Mouse (Mus musculus) urinary bladder, postnatal 4 days (tissue): ENCODE results near the gene Pi16.

ENCODE experiments used
- DNase-seq, 2 experiments: peaks; one replicate each; pipeline ENCODE4 v3.0.0; 2021 to 2022; ENCODE audit warnings: low spot score in 2 of 2

Pi16 gene

DNA sequence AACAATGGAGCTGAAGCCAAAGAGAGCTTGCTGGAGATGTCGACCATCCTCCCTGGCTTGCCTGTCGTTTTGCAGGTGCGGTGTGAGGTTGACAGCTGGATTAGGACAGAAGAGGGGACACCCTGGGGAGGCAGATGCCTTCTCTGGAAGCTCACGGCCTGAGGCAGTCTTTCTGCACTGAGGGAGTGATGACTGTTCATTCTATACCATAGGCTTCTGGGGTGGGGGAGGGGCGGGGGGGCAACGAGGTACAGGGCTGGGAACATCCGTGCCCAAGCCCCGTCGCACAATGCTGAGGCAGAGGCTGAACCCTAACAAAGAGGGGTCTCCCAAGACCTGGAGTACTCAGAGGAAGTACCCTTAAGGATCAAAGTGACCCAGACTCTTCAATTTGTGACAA lies 39.4 kb downstream of the Pi16 start:
- DNase-seq: no peak

DNA sequence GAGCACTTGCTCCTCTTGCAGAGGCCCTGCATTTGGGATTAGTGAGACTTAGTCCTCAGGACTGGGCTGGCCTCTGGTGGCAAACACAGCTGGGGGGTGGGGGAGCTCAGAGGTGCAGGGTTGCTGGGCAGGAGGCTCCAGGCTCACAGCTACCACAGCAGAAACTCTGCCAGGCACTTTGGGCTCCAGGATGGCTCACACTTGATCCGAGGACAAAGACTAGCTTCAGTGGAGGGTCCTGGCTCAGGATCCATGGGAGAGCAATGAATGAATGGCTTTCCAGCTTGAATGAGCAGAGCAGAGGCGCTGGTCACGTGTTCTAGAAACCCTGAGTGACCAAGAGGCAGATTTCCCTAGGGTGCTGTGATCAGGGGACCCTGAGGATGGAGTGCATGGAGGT lies 41.4 kb downstream of the Pi16 start:
- no peak for DNase-seq

DNA sequence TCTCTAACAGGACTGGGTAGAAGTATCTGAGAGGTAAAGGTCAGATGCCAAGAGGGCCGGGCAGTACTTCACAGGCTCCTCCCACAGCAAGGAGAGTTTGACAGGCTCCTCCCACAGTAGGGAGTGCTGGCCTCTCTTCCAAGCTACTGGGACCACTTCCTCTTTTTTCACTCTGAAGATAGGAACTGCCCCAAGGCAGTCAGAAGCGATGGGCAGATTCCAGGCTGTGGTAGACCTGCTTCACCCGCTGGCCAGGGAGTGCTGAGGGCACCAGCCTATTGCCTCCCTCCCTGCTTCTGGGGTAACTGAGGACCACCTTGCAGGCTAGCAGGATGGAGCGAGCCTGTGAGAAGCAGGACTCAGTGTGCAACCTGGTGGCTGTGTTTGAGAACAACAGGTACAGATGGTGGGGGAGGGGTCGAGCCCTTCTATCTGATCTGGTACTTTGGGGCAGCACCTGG lies 43.3 kb downstream of the Pi16 start, which contains the start of gene Fgd2:
Fgd2 (plus strand) TSS at position 154 of the 461 bp plus-strand sequence.
- no peak for DNase-seq

DNA sequence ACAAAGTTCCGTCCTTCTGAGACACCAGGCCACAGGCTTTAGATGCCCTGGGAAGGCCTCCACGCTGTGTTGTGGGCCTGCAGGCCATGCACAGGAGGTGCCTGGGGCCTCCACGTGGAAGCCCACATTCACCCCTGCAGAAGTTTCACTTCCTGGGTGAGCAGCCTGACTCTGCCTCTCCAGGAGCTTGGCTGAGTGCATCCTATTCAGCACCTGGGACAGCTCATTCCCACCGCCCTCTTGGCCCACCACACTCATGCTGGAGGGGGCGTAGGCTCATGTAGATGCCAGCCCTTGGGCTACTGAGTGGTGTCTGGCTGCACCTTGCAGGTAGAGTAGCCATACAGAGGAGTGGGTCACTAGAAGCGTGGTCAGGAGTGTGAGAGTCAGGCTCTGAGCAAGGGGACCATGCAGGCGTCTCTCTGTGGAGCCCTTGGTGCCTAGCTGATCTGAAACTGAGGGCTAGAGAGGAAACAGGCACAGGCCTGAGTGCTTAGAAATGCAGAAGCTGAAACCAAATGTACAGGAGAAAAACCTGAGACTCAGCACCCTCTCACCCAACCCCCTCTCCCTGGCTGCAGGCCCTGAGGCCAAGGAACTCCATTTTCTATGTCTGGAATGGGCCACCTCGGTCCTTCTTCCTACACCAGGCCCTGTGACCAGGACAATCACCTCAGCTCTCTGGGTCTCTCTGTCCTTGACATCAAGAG lies 44.7 kb downstream of the Pi16 start:
- DNase-seq: no peak

DNA sequence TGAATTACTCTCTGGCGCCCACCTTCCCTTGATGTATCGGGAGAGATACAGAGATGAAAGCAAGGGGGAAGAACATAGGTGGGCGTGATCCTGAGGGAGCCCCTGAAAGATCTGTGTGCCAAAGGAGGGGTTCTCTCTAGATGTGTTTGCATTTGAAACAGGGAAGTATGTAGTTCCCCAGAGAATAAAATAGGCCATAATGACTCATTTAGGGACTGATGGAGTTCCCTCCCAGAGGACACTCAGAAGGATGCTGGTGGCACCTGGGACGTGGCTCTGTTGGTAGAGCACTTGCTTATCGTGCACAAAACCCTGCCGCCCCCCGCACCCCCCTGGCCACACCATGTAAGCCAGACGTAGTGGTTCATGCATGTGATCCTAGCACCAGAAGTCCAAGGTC lies 45.6 kb downstream of the Pi16 start:
- DNase-seq: no peak

DNA sequence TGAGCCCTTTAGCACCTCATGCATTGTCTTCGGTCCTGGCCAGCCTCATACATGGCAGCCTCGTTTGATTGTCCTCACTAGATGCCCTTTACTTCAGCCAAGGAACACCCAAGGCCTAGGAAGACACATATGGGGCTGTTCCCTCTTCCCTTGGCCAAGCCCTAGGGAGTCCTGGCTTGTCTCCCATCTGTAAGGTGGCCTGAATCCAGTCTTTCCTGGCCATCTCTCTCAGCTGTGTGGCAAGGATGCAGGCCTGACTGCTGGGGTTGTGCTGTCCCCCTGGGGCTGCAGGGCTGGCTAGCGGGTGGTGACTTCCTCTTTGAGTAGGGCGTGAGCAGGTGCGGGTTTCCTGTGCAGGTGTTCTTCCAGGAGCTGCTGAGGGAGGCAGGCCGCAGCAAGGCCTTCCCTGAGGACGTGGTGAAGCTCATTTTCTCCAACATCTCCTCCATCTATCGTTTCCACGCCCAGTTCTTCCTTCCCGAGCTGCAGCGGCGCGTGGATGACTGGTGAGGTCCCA lies 47.7 kb downstream of the Pi16 start:
- DNase-seq: no peak

DNA sequence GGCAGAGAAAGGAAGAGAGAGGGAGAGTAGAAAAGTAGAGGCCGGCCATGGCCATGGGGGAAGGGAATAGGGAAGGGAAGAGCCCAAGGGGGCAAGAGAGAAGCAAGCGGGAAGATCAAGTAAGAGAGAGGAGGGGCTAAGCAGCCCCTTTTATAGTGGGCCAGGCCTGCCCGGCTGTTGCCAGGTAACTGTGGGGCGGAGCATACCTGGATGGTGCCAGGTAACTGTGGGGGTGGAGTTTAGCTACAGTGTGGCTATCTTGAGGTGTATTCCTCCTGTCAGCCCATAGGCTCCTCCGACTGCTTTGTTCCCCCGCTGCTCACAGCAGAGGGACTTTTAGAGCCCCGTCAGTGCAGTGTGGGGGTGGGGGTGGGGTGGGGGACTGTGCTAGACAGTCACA lies 51.2 kb downstream of the Pi16 start:
- DNase-seq: no peak

DNA sequence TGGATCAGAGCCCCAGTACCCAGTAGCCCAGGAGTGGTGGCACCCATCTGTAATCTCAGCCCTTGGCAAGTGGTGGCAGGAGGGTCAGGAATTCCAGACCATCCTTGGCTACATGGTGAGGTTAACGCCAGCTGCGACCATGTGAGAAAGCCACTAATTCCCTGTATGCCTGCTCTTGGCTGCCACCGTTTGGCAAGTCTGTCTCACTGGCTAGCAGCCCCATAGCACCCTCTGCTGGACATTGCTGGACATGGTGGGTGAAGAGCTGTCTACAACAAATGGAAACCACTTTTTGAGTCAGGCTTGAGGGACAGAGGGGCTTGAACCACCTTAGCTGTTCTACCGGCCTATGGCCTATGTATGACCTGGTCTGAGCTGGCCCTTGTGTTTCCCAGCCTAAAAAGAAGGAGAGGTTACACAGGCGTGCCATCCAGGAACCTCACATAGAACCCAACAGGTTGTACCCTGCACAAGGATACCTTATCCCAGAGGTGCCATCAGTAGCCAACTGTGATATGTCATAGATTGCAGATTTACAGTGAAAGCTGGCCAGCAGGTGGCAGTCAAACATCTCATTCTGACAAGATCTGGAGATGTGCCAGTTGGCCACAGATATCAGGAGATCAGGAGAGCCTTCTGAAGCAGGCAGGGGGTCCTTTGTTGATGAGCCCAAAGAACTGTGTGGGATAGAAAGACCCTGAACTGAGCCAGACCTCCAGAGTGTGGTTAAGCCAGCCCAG lies 53.7 kb downstream of the Pi16 start:
- DNase-seq: peak; percentile 84 to 91

DNA sequence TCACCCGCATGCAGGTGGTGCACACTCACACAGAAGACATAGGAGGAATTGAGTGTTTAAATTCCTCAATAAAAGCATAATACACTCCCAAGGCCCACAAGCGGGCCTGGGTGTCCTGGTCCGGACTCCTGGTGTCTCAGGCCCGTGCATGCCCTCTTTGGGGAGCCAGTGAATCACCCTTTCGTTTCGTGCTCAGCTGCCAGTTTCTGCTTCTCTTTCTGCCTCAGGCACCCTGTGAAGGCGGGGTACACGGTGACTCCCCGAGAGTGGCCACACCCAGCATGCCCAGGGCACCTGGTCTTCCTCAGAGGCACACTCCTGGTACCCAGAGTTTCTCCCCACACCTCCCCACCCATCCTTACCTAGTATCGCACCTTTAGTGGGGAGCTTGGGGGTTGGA lies 58.4 kb downstream of the Pi16 start:
- DNase-seq: no peak

DNA sequence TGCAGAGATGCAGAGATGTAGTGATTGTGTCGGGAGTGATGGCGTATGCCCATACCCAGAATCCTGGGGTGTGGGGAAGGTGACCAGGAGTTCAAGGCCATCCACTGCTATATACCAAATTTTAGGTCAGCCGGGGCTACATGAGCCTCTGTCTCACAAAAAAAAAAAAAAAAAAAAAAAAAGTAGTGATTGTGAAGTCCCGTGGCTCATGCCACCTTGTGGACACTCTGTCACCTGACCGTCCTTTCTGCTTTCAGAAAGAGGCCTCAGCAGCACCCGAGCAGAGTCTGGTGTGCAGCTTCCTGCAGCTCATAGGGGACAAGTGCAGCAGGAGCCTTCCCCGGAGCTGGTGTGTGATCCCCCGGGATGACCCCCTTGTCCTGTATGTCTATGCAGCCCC lies 60.6 kb downstream of the Pi16 start:
- no peak for DNase-seq
